Mouse (Mus musculus) WW6 (cell line): ENCODE data around the gene Gm28035.

Source experiments
- DNase-seq: peaks from one replicate; pipeline ENCODE4 v3.0.0-alpha.2; 2013; ENCODE audit warnings: low read depth, low spot score

The Gm28035 gene

GRCm38 (mm10) chr2:30240267-30240666 lies at the start of gene Gm28035:
Gene Gm28035 (plus strand): TSS chr2:30240567.
- DNase-seq = no peak

GRCm38 (mm10) chr2:30191790-30192580 lies 48.4 kb upstream of the Gm28035 start:
- DNase-seq = no peak

DNA sequence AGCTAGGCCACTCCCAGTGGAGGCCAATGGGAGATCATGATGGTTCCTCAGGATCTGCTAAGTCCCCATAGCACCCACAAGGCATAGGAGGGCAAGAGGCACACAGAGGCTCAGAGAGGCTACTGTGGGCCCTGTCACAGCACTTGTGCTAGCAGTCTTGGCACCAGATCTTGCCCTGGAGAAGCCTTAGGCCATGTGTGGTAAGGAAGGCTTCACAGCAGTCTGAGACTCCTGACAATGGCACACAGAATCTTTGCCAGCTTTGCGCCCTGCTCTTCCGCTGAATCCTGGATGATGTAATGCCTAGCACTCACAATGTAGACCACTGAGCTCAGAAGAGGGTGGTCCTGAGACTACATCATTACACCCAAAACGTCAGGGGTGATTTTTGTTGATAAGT lies 45.7 kb upstream of the Gm28035 start:
- DNase-seq = no peak

DNA sequence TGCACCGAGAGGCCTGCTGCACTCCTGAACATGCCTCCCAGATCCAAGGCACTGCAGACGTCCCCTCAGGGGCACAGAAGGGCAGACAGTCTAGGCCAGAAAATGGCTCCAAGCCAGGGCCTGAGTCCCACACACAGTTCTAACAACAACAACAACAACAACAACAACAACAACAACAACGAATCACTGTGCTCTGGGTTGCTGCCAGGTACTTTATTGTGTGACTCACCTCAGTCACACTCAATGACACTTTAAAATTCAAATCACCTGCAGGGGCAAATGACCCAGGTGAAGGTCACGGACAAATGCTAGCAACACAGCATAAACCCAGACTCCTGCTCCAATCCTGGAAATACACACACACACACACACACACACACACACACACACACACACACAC lies 42.3 kb upstream of the Gm28035 start:
- no peak for DNase-seq

DNA sequence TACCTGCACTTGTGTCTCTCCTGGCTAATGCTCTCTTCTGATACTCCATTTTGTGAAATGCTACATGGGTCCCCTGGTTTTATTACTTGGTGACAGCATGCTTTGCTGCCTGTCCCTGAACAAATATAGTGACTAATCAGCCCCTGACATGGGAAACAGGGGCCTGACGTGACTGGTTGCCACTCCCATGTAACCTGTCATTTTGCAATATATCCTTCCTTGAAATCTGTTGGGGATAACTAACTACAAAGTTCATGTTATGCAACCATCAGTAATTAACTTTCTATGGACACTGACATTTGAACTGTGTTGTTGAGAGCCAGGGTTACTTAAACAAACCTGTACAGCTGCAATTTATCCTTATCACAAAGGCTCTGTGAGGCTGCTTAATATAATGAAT lies 40.4 kb upstream of the Gm28035 start:
- DNase-seq = no peak

DNA sequence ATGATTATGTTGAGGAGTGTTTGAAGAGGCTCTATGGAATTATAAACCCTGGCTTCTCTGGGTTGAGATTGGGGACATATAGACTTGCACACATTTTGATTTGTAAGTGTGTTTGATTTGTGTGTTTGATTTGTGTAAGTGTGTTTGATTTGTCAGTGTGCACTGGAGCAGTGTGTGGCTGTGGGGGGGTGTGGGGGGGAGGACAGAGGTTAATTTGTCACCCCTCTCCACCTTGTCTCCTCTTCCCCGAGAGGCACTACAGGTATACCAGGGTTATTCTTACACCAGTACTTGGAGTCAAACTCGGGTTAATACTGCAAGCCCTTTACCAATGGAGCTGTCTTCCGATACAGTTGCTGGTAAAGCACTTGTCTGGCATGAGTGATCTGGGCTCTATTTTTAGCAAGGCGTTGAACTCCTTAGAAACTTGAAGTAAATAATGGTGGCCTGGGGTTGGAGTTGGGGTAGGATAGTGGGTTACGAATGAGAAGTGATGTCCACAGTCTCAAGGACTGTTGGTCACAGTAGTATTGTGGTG lies 39.9 kb upstream of the Gm28035 start:
- DNase-seq = no peak

- peak; percentile 57 for DNase-seq
Measured at GRCm38 (mm10) chr2:30203439-30203838, 36.9 kb upstream of the Gm28035 start.

GRCm38 (mm10) chr2:30205255-30205628 lies 35.1 kb upstream of the Gm28035 start:
- no peak for DNase-seq

- DNase-seq = peak; percentile 76
Measured at GRCm38 (mm10) chr2:30205629-30206357, 34.6 kb upstream of the Gm28035 start, which contains the start of gene Kyat1. Gene Kyat1 (minus strand): TSS chr2:30205847.

DNA sequence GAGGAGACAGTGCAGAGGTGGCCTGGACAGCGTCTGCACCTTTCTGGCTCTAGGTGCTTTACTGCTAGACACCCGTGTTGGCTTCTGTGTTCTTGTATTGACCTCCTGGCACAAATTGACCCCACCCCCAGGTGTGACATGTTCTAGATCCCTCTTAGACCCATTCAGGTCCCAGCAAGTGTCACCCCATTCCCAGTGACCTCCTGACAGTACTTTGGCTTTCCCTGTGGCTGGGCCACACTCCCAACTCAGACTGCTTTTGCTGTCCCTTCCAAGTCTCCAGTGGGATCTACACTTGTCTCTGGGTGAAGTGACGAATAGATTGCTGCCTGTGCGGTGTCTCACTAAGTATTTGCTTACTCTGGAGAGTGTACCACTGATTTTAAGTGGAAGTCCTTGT lies 33.0 kb upstream of the Gm28035 start:
- DNase-seq = no peak

GRCm38 (mm10) chr2:30207886-30208285 lies 32.5 kb upstream of the Gm28035 start:
- no peak for DNase-seq

DNA sequence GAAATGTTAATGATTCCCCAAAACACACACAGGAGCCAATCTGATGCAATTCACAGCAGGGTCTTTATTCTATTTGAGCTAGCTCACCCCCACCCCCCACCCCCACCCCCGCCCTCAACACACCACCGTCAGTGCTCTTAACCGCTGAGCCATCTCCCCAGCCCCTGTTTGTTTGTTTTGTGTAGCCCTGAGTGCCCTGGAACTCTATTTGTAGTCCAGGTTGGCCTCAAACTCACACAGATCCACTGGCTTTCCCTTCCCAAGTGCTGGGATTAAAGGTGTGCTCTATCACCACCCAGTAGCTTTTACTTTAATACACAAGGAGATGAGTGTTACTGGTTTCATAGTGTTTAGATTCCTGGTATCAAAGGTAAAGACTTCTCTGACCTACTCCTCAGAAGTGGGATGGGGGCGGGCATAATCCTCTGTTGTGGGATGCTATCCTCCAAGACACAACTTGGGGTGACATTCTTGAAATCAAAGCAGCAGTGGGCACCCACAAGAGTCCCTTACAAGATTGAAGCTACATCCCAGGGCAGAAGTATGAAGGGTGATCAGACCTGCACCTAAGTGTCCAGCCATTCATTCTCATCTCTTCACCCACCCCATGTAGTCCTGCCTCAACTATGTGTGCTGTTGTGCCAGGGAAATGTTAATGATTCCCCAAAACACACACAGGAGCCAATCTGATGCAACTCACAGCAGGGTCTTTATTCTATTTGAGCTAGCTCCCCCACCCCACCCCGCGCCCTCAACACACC lies 28.8 kb upstream of the Gm28035 start:
- no peak for DNase-seq

DNA sequence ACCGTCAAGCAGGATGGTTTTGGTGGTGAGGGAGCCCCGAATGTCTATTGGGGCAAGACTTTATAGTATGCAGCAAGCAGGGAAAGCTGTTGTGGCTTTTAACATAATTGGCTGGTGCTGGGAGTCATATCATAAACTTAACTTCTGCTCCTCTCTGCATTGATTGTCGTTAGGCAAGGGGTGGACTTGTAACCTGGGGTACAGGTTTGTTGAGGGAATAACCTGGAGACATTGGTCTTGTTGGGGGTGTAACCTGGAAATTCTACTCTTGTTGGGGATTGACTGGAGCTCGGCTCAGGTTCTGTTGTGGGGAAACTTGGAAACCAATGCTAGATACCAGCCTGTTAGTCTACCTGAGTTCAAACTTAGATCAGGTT lies 28.2 kb upstream of the Gm28035 start:
- DNase-seq = no peak

- DNase-seq = no peak
Measured at GRCm38 (mm10) chr2:30212951-30213350, 27.4 kb upstream of the Gm28035 start.

GRCm38 (mm10) chr2:30214745-30215144 lies 25.6 kb upstream of the Gm28035 start:
- no peak for DNase-seq

- DNase-seq = no peak
Measured at GRCm38 (mm10) chr2:30215493-30215892, 24.9 kb upstream of the Gm28035 start.

DNA sequence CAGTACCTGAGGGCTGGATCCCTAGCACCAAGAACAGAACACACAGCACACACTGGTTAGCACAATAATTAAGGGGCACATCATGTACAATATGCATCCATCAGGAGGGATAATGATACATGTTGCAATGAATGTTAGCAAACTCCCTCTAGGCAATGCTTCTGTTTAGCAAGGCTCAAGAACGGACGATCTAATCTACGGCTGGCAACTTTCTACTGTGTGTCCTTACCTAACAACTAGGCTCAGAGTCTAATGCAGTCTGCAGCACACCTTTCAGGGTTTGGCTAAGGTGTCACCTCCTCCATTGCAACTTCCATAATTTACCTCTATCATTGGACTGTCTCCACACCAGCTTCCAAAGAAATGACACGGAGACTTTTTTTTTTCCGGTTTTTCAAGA lies 24.1 kb upstream of the Gm28035 start:
- DNase-seq = no peak

DNA sequence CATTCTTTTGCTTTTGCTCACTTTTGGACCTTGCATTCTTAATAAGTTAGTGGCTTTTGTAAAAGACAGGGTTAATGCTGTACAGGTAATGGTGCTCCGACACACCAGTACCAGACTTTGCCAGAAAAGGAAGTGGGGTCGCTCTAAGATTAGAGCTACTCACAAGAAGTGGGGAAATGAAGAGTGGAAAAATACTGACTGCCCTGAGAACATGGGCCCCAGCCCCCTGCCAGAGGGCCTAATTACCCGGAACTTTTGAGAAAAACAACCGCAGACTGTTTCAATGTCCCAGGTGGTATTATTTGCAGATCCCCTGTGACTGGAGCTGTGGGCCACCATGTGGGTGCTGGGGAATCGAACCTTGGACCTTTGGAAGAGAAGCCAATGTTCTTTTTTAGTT lies 4.8 kb upstream of the Gm28035 start:
- no peak for DNase-seq

DNA sequence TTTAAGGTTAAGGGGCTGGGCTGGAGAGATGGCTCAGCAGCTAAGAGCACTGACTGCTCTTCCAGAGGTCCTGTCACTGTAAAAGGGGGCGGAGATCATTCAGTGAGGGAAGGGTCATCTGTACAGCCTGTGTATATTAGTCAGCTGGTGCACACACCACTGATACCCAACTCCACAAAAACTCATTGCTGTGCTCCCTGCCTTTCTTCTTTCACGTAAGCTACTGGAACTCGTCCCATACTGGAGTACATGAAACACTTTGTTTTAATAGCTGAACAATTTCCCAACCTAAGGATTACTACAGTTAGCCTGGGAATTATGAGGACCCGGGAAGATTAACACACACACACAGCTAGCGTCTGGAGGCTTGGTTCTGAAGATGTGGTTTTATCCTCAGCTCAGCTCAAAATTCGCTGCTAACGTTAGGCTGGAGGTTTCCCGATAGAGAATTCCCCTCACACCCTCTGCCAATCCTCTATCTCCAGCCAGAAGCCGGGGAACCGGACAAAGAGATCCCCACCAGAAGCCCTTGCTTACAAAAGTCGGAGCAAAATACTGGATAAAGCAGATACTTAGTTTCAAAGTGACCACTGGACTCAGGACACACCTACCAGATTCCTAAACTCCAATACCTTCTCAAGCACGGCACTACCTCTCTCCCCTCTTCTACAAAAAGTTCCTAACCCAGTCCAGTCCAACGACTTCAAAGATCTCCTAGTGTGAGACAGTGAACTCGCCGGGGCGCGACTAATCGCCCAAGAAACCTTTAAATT lies 3.8 kb upstream of the Gm28035 start:
- DNase-seq = no peak

GRCm38 (mm10) chr2:30237199-30237880 lies 3.0 kb upstream of the Gm28035 start, which contains the start of gene Lrrc8a:
Gene Lrrc8a (plus strand): TSS chr2:30237715.
- peak; percentile 87 for DNase-seq

- no peak for DNase-seq
Measured at GRCm38 (mm10) chr2:30237881-30238280, 2.5 kb upstream of the Gm28035 start.
